ENCODE assay signal across 12 mouse cellular contexts in genomic region chr7:75265241-75265640, GRCm38 (mm10). TPM values are rescaled to one million over a fixed set of nuclear protein-coding genes. Genes with fewer than 3 reads are reported as not detected.
DNase-seq lines count a peak whose midpoint lies in the region; ATAC-seq lines count a peak whose summit lies in the region.
"Had no signal": no experiment of that assay in that cellular context is flagged by ENCODE, and none has a peak within 500 bp of the region (broad histone marks: within the 10 kb centered on the region; RNA-seq: fewer than 3 reads in every experiment).

No protein-coding gene starts in this region.

- no peaks in the 10 kb centered on the region for H3K36me3 ChIP-seq in hindbrain, embryonic 10.5 days
- no peaks in the 10 kb centered on the region for H3K36me3 ChIP-seq in hindbrain, embryonic 11.5 days (ENCODE audit: control insufficient read depth, insufficient read depth, low read length)
- no peaks in the 10 kb centered on the region for H3K36me3 ChIP-seq in hindbrain, embryonic 14.5 days (replicated peaks; ENCODE audit: control insufficient read depth, insufficient read depth)
- no peaks in the 10 kb centered on the region for H3K36me3 ChIP-seq in heart, embryonic 10.5 days
- H3K36me3 ChIP-seq: embryonic facial prominence, embryonic 10.5 days had no signal

- H3K9me3 ChIP-seq in hindbrain, embryonic 10.5 days, result no peaks in the 10 kb centered on the region
- H3K9me3 ChIP-seq in hindbrain, embryonic 11.5 days (ENCODE audit: control insufficient read depth, low read length), result no peaks in the 10 kb centered on the region
- no peaks in the 10 kb centered on the region for H3K9me3 ChIP-seq in hindbrain, embryonic 14.5 days (ENCODE audit: control insufficient read depth, low read length)
- no peaks in the 10 kb centered on the region for H3K9me3 ChIP-seq in heart, embryonic 10.5 days
- H3K9me3 ChIP-seq: embryonic facial prominence, embryonic 10.5 days had no signal

- ATAC-seq in hindbrain, embryonic 11.5 days (ENCODE audit: low FRiP score), result no peak
- ATAC-seq in hindbrain, embryonic 14.5 days (ENCODE audit: low FRiP score), result no peak

- intact Hi-C loops in left cerebral cortex, postnatal 36 days (cut with DNase I), result loop anchor here (5.0 kb wide), 1 partner anchor 42 kb away; the partner anchor contains the start of gene Sv2b

- no peak overlapping the region for H3K9ac ChIP-seq in hindbrain, embryonic 11.5 days (ENCODE audit: low read depth, low read length)
- no peak overlapping the region for H3K9ac ChIP-seq in hindbrain, embryonic 14.5 days

- WGBS in hindbrain, embryonic 10.5 days, result 79% methylated on average over 4 of the region's 4 CpGs
- WGBS in hindbrain, embryonic 11.5 days, result 75% methylated on average over 4 of the region's 4 CpGs
- WGBS in hindbrain, embryonic 14.5 days, result 62% methylated on average over 4 of the region's 4 CpGs
- 70% methylated on average over 4 of the region's 4 CpGs for WGBS in heart, embryonic 10.5 days

- peak; percentile 3 for DNase-seq in hindbrain, embryonic 10.5 days (ENCODE audit: low spot score)
- DNase-seq in hindbrain, embryonic 11.5 days (ENCODE audit: low spot score), result no peak
- DNase-seq in cerebellum, adult 18-20 months, result peak; percentile 85 to 93
- no peak for DNase-seq in hindbrain, embryonic 14.5 days (ENCODE audit: low spot score)
- peak; percentile 52 to 77 for DNase-seq in left cerebral cortex, postnatal 36 days (ENCODE audit: low spot score in 2 of 2)
- DNase-seq in urinary bladder, adult 18-20 months (ENCODE audit: low spot score in 2 of 2), result no peak
- DNase-seq in lung, postnatal 4 days, result no peak
- DNase-seq in heart, embryonic 10.5 days (ENCODE audit: low spot score), result no peak
- DNase-seq: adrenal gland, postnatal 36 days; gastrocnemius, postnatal 10 days; lung, adult 18-20 months had no signal

- no peak overlapping the region for H3K4me3 ChIP-seq in hindbrain, embryonic 10.5 days
- no peak overlapping the region for H3K4me3 ChIP-seq in hindbrain, embryonic 11.5 days (ENCODE audit: low read depth, low read length)
- H3K4me3 ChIP-seq in hindbrain, embryonic 14.5 days (replicated peaks; ENCODE audit: low read length), result no peak overlapping the region
- no peak overlapping the region for H3K4me3 ChIP-seq in heart, embryonic 10.5 days
- H3K4me3 ChIP-seq: embryonic facial prominence, embryonic 10.5 days had no signal

- H3K27ac ChIP-seq in hindbrain, embryonic 10.5 days, result no peak overlapping the region
- no peak overlapping the region for H3K27ac ChIP-seq in hindbrain, embryonic 11.5 days (ENCODE audit: low read depth, low read length)
- 0 out of 2 replicates have a peak overlapping the region, but pooled peaks have one; percentile 1 for H3K27ac ChIP-seq in hindbrain, embryonic 14.5 days
- no peak overlapping the region for H3K27ac ChIP-seq in heart, embryonic 10.5 days
- H3K27ac ChIP-seq: embryonic facial prominence, embryonic 10.5 days had no signal

- no peak overlapping the region for H3K4me2 ChIP-seq in hindbrain, embryonic 11.5 days (replicated peaks; ENCODE audit: low read depth, low read length)
- H3K4me2 ChIP-seq in hindbrain, embryonic 14.5 days (replicated peaks), result no peak overlapping the region

- H3K27me3 ChIP-seq in hindbrain, embryonic 10.5 days (ENCODE audit: insufficient read depth, poor library complexity, severe bottlenecking), result no peaks in the 10 kb centered on the region
- no peaks in the 10 kb centered on the region for H3K27me3 ChIP-seq in hindbrain, embryonic 11.5 days (ENCODE audit: control insufficient read depth, insufficient read depth, low read length)
- H3K27me3 ChIP-seq in hindbrain, embryonic 14.5 days (ENCODE audit: control insufficient read depth, insufficient read depth, low read length), result no peaks in the 10 kb centered on the region
- no peaks in the 10 kb centered on the region for H3K27me3 ChIP-seq in heart, embryonic 10.5 days (ENCODE audit: insufficient read depth, poor library complexity, severe bottlenecking)

- no peaks in the 10 kb centered on the region for H3K4me1 ChIP-seq in hindbrain, embryonic 10.5 days (replicated peaks)
- no peaks in the 10 kb centered on the region for H3K4me1 ChIP-seq in hindbrain, embryonic 11.5 days (replicated peaks; ENCODE audit: control insufficient read depth, insufficient read depth, low read length)
- H3K4me1 ChIP-seq in hindbrain, embryonic 14.5 days (replicated peaks; ENCODE audit: control insufficient read depth, insufficient read depth, low read length), result no peaks in the 10 kb centered on the region
- H3K4me1 ChIP-seq in heart, embryonic 10.5 days, result no peaks in the 10 kb centered on the region
- H3K4me1 ChIP-seq: embryonic facial prominence, embryonic 10.5 days had no signal

RNA-seq across cellular contexts. Expression of gene Sv2b, which starts 43.8 kb away (rescaled TPM):
- polyA plus RNA-seq in hindbrain, embryonic 10.5 days (2016; fragmentation: Nextera tagmentation; extraction: Ambion mirVana), result 0.92 and 1.4 TPM in 2 replicates
- 0.85 and 1.5 TPM in 2 replicates for polyA plus RNA-seq in hindbrain, embryonic 11.5 days (2014; fragmentation: Nextera tagmentation; extraction: Ambion mirVana)
- polyA plus RNA-seq in hindbrain, embryonic 14.5 days (2014; fragmentation: Nextera tagmentation; extraction: Ambion mirVana), result 20.0 and 23.8 TPM in 2 replicates
- 100 to 1,000 TPM; 371 to 401 TPM for total RNA-seq in left cerebral cortex, postnatal 36 days (2021)
- polyA plus RNA-seq in heart, embryonic 10.5 days (2016; fragmentation: Nextera tagmentation; extraction: Ambion mirVana), result 0.41 and 0.91 TPM in 2 replicates

Comparison
In these comparisons a context has a peak if more than half of its experiments do, and no peak if none do; other contexts are left out.
1. DNase-seq: peak in hindbrain, embryonic 10.5 days (single experiment), cerebellum, adult 18-20 months (2 of 2) and left cerebral cortex, postnatal 36 days (2 of 2); none in hindbrain, embryonic 11.5 days (single experiment), hindbrain, embryonic 14.5 days (single experiment), urinary bladder, adult 18-20 months (0 of 2), lung, postnatal 4 days (0 of 2) and heart, embryonic 10.5 days (single experiment).